Mouse (Mus musculus) lung, embryonic 14.5 days (tissue): ENCODE data around the gene Rxylt1. TPM values are rescaled to one million over a fixed set of nuclear protein-coding genes. Genes with fewer than 3 reads are reported as not detected.
A peak's percentile ranks its signal among the peaks of the same experiment; 100 is the strongest.

Source experiments
- ATAC-seq: fragments of 200-750 bp; cut with Nextera tagmentation; 2 replicates; pipeline ENCODE4 v1.8.0; 2017; ENCODE audit warnings: mild to moderate bottlenecking, moderate TSS enrichment, moderate library complexity; ENCODE audit not compliant: insufficient read depth
- DNase-seq: peaks from one replicate; pipeline ENCODE4 v3.0.0-alpha.2; 2015
- H3K27ac ChIP-seq: fragments of 300-500 bp; sonication (generic); 2 replicates; pipeline ENCODE4 v1.5.1; 2014; ENCODE audit warnings: low read depth, mild to moderate bottlenecking, moderate library complexity
- H3K27me3 ChIP-seq: fragments of 300-500 bp; sonication (generic); 2 replicates; pipeline ENCODE4 v1.6.1; 2014; ENCODE audit warnings: low read length, control low read depth; ENCODE audit not compliant: insufficient read depth
- H3K36me3 ChIP-seq: fragments of 300-500 bp; sonication (generic); 2 replicates; pipeline ENCODE4 v1.6.1; 2014; ENCODE audit warnings: control low read depth; ENCODE audit not compliant: insufficient read depth
- H3K4me1 ChIP-seq: fragments of 300-500 bp; sonication (generic); 2 replicates; pipeline ENCODE4 v1.6.1; 2014; ENCODE audit warnings: antibody characterized with exemption, control low read depth; ENCODE audit not compliant: insufficient read depth
- H3K4me2 ChIP-seq: fragments of 300-500 bp; sonication (generic); 2 replicates; pipeline ENCODE4 v1.6.1; 2014; ENCODE audit warnings: mild to moderate bottlenecking
- H3K4me3 ChIP-seq: fragments of 300-500 bp; sonication (generic); 2 replicates; pipeline ENCODE4 v1.5.1; 2014; ENCODE audit warnings: low read depth, low read length
- H3K9ac ChIP-seq: fragments of 300-500 bp; sonication (generic); 2 replicates; pipeline ENCODE4 v1.6.1; 2014
- H3K9me3 ChIP-seq: fragments of 300-500 bp; sonication (generic); 2 replicates; pipeline ENCODE4 v1.6.1; 2016; ENCODE audit warnings: low read depth, low read length, control low read depth
- CTCF ChIP-seq: IDR thresholded peaks from 2 replicates; pipeline ENCODE4 v1.5.1; 2016; ENCODE audit warnings: antibody characterized with exemption, low read depth
- WGBS: fragments of 180-500 bp; shearing (Covaris S2); extraction: QIAGEN DNeasy Blood & Tissue Kit; methylation state at CpG from one replicate; pipeline ENCODE4 v1.1.7; 2014; 5-methylcytosine and 5-hydroxymethylcytosine counted together
- polyA plus RNA-seq: library from polyadenylated mRNA; unstranded; fragments of >200 nt; fragmentation: Nextera tagmentation; extraction: Ambion mirVana; gene quantifications from 2 replicates; pipeline ENCODE4 v1.2.1, GENCODE M21; 2014

The Rxylt1 gene
- polyA plus RNA-seq, 1 experiment from 2014 or later, result 61.0 TPM

DNA sequence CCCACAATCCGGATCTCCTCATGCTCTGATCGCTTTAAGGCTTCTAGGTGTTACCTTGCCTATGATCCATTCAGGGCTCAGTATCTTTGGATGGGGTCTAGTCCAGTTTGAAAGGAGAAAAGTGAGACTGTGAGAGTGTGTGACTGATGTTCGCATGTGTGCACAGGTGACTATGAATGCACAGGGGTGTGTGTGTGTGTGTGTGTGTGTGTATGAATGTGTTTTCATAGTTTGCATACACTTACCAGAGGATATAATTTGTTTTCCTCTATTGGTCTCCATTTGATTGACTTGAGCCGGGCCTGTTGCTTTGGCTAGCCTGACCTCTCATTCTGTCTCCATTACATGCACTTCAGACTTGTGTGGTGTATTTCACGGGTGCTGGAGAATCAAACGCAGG, 41.3 kb downstream of the Rxylt1 start:
- Histone ChIP-seq H3K27ac (no peak overlapping the region), H3K27me3 (no peaks in the 10 kb centered on the region), H3K4me3 (no peak overlapping the region), H3K9me3 (no peaks in the 10 kb centered on the region), H3K4me1 (no peaks in the 10 kb centered on the region), H3K9ac (no peak overlapping the region), H3K36me3 (no peaks in the 10 kb centered on the region), H3K4me2 (no peak overlapping the region)
- no peak for TF ChIP-seq CTCF
- 84% methylated on average over 6 of the region's 6 CpGs for WGBS
- DNase-seq (no peak), ATAC-seq (no peak)

GRCm38 (mm10) chr10:122054535-122054934, 42.6 kb downstream of the Rxylt1 start:
- TF ChIP-seq CTCF, result peak; percentile 84
- ATAC-seq, result peak; percentile 71; the same call in 1 of the 2 replicates

DNA sequence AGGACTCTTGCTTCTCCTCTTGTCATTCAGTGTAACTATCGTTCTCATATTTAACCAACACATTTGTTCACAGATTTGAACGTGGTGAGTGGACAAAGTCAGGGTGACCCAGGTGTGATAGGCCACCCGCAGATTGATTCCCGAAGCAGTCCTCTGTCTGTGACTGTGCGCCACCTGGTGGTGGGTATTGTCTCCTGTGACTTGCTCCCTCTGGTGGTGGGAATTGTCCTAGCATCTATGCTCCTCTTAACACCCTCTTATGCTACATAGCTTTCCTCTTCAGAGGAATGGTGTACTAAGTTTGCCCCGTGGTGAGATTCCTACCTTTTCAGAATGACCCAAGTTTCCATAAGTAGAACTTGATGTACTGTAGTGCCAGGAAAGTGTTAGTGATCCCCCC, 45.3 kb downstream of the Rxylt1 start:
- Histone ChIP-seq H3K36me3 (no peaks in the 10 kb centered on the region), H3K27me3 (no peaks in the 10 kb centered on the region), H3K27ac (no peak overlapping the region), H3K9ac (no peak overlapping the region), H3K4me1 (no peaks in the 10 kb centered on the region), H3K9me3 (no peaks in the 10 kb centered on the region), H3K4me2 (no peak overlapping the region), H3K4me3 (no peak overlapping the region)
- 22% methylated on average over 6 of the region's 6 CpGs for WGBS
- peak; percentile 91 for DNase-seq
- ATAC-seq, result no peak
- TF ChIP-seq CTCF, result peak; percentile 100

More at GRCm38 (mm10) chr10:122054535-122054934, 42.6 kb downstream of the Rxylt1 start:
- Histone ChIP-seq H3K4me3 (no peak overlapping the region), H3K9ac (no peak overlapping the region), H3K27ac (no peak overlapping the region), H3K4me2 (no peak overlapping the region), H3K27me3 (no peaks in the 10 kb centered on the region), H3K9me3 (no peaks in the 10 kb centered on the region), H3K4me1 (no peaks in the 10 kb centered on the region), H3K36me3 (no peaks in the 10 kb centered on the region)
- DNase-seq, result peak; percentile 80
- WGBS, result 14% methylated on average over 8 of the region's 8 CpGs

DNA sequence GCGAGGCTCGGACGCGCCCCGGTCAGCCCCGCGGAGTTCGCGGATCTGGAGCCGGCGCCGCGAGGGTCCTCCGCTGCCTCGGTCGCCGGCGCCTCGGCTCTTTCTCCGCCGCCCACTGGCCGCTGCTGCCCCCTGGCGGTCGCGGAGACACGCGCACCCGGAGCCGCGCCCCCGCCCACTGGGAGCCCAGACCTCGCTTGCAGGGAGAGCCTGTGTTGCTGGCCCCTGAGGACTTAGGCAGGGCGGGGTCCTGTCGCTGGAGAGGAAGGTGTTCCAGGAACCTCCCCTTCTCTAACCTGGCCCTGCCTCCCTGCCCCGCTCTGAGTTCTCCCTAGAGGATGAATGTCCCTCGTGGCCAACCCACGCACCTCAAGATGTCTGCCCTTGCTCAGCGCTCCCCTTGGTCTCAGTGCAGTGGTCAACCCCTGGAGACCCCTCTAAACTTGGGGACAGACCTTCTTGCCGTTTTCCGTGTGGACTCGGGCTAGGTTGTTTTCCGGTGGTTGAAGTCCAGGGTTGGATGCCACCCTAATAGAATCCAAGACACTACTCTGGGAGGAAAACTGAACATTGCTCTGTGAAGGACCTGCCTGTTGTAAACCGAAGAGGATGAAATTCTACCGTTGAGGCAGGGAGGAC, 49.3 kb downstream of the Rxylt1 start:
- Histone ChIP-seq H3K9me3 (no peaks in the 10 kb centered on the region), H3K4me1 (peaks cover 6% of the 10 kb centered on the region), H3K9ac (peak overlapping the region; percentile 87), H3K36me3 (no peaks in the 10 kb centered on the region), H3K27ac (peak overlapping the region; percentile 86), H3K4me3 (peak overlapping the region; percentile 77), H3K27me3 (no peaks in the 10 kb centered on the region), H3K4me2 (peak overlapping the region; percentile 76)
- peak; percentile 68 for TF ChIP-seq CTCF
- 15% methylated on average over 31 of the region's 44 CpGs for WGBS
- ATAC-seq (peak; percentile 85), DNase-seq (peak; percentile 93)

DNA sequence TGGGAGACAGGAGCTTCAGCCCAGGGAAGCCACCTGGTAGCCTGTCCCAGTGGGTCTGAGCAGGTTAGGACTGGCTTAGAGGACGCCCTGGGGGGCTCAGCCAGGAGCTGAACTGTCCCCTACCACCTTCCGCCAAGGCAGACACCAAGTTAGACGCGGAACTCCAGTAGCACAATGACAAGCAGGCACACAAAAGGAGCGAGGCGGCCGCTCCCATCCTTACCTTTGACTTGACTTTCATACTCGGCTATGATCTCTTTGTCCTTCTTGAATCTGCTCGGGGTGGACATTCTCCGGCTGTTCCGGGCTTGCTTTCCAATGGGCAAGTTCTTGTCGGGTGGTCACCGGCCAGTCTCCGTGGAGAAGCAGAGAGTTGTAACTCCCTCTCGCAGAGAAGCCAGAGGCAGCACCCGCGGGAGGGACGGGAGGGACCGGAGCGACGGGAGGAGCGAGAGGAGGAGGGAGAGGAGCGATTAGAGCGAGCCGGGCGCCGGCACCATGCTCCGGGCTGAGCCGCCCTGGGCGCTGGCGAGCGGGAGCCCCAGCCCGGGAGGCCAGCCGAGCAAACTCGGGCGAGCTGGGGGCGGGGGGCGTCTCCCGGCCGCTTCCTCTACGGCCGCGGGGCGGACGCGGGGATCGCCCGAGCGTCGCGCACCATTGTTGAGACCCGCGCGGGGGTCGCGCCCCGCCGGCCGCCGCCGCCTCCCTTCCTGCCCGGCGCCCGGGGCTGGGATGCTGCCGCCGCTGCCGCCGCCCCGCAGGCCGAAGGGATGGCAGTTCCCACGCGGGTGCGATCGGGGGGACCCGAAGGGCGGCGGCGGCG, 50.1 kb downstream of the Rxylt1 start, which contains the start of gene Srgap1:
Gene Srgap1, minus strand, starts transcription at position 412 of the 823 bp plus-strand sequence.
- peak; percentile 80 for ATAC-seq
- Histone ChIP-seq H3K9me3 (no peaks in the 10 kb centered on the region), H3K27me3 (no peaks in the 10 kb centered on the region), H3K27ac (peak within 1 kb of the TSS; percentile 86), H3K4me1 (peaks cover 6% of the 10 kb centered on the region), H3K4me2 (peak within 1 kb of the TSS; percentile 76), H3K9ac (peak within 1 kb of the TSS; percentile 87), H3K36me3 (no peaks in the 10 kb centered on the region), H3K4me3 (peak within 1 kb of the TSS; percentile 77)
- TF ChIP-seq CTCF, result no peak
- under 1% methylated on average over 76 of the region's 79 CpGs for WGBS
- DNase-seq, result peak; percentile 79

GRCm38 (mm10) chr10:122046511-122046903, 50.7 kb downstream of the Rxylt1 start:
- Histone ChIP-seq H3K27ac (peak overlapping the region; percentile 86), H3K4me1 (peaks cover 6% of the 10 kb centered on the region), H3K36me3 (no peaks in the 10 kb centered on the region), H3K9ac (peak overlapping the region; percentile 87), H3K4me2 (peak overlapping the region; percentile 76), H3K9me3 (no peaks in the 10 kb centered on the region), H3K4me3 (peak overlapping the region; percentile 77), H3K27me3 (no peaks in the 10 kb centered on the region)
- DNase-seq, result peak; percentile 60
- WGBS, result under 1% methylated on average over 13 of the region's 13 CpGs
- TF ChIP-seq CTCF, result no peak
- no peak for ATAC-seq

GRCm38 (mm10) chr10:122045946-122046345, 51.2 kb downstream of the Rxylt1 start:
- H3K4me2 ChIP-seq, result peak overlapping the region; percentile 76
- H3K27ac ChIP-seq, result no peak overlapping the region

More at GRCm38 (mm10) chr10:122045946-122046345, 51.2 kb downstream of the Rxylt1 start:
- Histone ChIP-seq H3K9ac (peak overlapping the region; percentile 87), H3K27me3 (no peaks in the 10 kb centered on the region), H3K36me3 (no peaks in the 10 kb centered on the region), H3K9me3 (no peaks in the 10 kb centered on the region), H3K4me1 (peaks cover 6% of the 10 kb centered on the region), H3K4me3 (peak overlapping the region; percentile 77)
- ATAC-seq, result no peak
- no peak for TF ChIP-seq CTCF
- peak; percentile 44 for DNase-seq
- 13% methylated on average over 9 of the region's 9 CpGs for WGBS
